Mouse (Mus musculus): Measurements from ENCODE around the gene Atf7.

The Atf7 gene

DNA sequence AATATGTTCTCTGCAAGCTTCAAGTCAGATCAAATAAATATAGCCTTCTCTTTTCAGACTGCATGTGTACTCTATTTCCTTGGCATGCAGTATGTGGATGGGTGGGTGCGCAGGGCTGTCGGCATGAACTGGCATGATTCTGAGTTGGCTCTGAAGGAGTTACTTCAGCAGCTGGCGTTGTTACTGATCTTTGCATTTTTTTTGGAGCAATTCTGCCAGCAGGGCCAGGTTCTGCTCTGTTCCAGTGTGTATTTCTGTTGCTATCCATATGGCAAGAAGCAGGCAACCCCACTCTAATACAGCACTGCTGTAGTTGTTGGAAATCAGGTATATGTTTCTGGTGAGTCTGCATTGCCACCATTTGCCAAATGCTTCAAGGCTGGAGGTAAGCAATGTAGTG, 10.6 kb upstream of the Atf7 start:
- ChIA-PET POLR2A (interaction anchor here in 2 of 4 experiments (0.7 to 1.7 kb wide), 4 partner anchors 10 to 25 kb away, joined by 3 to 4 read pairs (median 4); partner anchors contain the start of gene Atf7 (in 2 of the 2)), CTCF (no interaction called here)

DNA sequence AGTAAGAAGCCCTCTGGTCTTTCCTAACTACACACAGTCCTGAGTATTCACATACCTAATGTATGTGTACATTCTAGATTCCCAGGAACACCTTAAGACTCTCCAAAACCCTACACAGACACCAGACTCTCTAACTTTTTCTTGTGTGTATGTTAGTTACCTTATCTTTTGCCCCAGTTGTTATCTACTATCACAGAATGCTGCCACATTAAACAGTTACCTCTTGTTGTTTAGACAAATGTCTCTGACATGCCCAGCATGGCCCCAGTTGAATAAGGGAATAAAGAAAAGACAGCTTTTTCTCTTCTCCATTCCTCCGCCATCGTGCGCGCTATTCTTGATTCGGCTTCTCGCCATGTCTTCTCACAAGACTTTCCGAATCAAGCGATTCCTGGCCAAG, 9.4 kb upstream of the Atf7 start:
- CTCF ChIA-PET = interaction anchor here in 1 of 4 experiments (0.7 kb wide), 1 partner anchor 391 kb away, joined by 4 read pairs; no protein-coding TSS in a partner anchor
- POLR2A ChIA-PET = interaction anchor here in 1 of 4 experiments (1.6 to 1.7 kb wide), 2 partner anchors 9 to 12 kb away, joined by 3 to 4 read pairs; partner anchors contain the start of gene Atf7

DNA sequence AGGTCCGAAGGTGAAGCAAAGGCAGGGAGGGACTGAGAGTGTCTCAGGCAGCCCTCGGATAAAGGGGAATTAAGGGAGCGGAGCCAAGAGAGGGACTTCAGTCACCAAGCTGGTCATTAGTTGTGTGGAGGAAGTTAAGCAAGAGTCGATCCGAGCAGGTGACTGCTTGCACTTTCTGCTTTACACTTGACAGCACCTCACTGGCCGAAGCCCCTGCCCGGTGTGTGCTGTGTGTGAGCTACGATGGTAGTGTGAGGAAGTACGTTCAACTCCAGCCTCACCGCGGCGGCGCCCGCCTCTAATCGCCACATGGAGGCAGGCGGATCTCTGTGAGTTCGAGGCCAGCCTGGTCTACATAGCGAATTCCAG, 407 bp upstream of the Atf7 start:
- CTCF ChIA-PET = interaction anchor here in 2 of 4 experiments (0.6 to 1.1 kb wide), 5 partner anchors 32 to 98 kb away, joined by 3 to 7 read pairs (median 3); no protein-coding TSS in a partner anchor
- POLR2A ChIA-PET = interaction anchor here (0.6 to 3.3 kb wide), 44 partner anchors 9 to 379 kb away, joined by 3 to 36 read pairs (median 4); partner anchors contain the start of genes Tarbp2 (in 3 of the 4), Atp5g2 (in 2 of the 4), Hoxc13 (in 1 of the 4) and Map3k12 (in 1 of the 4)

DNA sequence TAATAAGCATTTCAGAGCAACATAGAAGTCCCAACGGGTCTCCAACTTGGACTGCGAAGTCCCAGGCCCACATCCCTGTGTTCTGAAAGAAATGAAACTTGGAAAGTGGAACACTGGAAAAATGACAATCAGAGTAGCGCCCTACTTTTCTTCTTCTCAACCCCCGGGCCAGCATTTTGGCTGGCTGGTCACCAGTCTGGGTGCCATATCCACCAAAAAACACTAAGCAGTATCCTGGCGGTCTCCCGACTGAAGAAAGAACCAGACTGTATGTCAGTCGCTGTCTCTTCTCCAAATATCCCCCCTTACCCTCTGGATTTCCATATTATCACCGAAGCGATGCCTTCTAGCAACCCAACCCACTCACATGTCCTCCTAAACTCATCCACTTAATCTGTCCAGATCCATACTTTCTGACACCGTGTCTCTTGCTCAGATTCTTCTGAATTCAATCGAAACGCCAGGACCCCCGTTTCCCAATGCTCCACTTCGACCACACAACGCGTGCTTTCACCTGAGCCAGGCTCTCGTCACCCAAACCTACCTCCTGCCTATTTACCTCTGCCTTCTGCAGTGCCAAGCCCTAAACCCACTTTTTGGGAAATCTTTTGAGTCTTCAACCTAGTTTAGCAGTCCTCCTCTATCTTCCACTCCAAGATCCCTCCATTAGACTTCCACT, 834 bp downstream of the Atf7 start:
- CTCF ChIA-PET = interaction anchor here in 1 of 4 experiments (1.0 kb wide), 1 partner anchor 61 kb away, joined by 3 read pairs; no protein-coding TSS in a partner anchor
- POLR2A ChIA-PET = interaction anchor here in 2 of 4 experiments (0.6 to 3.3 kb wide), 12 partner anchors 13 to 296 kb away, joined by 3 to 36 read pairs (median 4); partner anchors contain the start of genes Atp5g2 (in 1 of the 2), Hoxc13 (in 1 of the 2) and Tarbp2 (in 1 of the 2)

DNA sequence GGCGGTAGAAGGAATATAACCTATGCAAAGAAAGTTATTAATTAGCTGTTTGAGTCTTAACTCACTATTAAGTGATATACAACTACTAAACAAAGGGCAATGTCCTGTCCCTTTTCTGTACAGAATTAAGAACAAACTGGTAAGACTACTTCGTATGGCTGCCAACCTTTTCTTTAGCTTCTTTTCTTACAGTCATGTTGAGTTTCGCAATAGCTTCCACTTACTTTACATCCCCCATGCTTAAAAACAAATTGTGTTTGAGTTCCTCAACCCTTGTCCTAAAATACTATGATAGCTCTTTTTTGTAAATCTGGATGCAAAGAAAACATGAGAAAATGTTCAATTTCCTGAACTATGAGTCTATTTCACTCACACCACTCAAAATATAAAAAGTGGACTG, 2.1 kb downstream of the Atf7 start:
- CTCF ChIA-PET = interaction anchor here in 3 of 4 experiments (0.5 to 1.3 kb wide), 3 partner anchors 54 to 312 kb away, joined by 3 to 6 read pairs (median 3); no protein-coding TSS in a partner anchor
- POLR2A ChIA-PET = interaction anchor here (0.6 to 1.6 kb wide), 16 partner anchors 12 to 598 kb away, joined by 3 to 8 read pairs (median 3); partner anchors contain the start of gene Atp5g2 (in 1 of the 4)

DNA sequence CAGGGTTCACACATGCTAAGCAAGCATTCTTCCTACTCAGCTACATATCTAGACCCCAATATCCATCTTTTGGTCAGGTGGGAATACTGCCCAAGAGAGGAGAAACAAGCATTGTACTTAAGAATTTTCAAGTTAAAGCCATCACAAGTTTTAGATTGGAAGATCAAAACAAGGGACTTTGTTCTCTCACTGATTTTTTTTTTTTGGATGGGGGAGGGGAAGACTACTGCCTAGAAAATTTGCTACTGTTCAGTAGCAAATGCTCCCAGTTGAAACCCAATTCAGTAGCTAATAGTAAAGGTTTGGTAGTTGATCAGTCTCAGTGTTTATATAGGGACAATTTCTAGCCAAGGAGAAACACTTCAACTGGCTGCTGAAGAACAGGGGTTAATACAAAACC, 2.7 kb downstream of the Atf7 start:
- ChIA-PET POLR2A (interaction anchor here in 2 of 4 experiments (0.6 to 1.6 kb wide), 12 partner anchors 12 to 598 kb away, joined by 3 to 6 read pairs (median 3); partner anchors contain the start of gene Atp5g2 (in 1 of the 2)), CTCF (interaction anchor here in 1 of 4 experiments (1.3 kb wide), 1 partner anchor 120 kb away, joined by 3 read pairs; no protein-coding TSS in a partner anchor)

DNA sequence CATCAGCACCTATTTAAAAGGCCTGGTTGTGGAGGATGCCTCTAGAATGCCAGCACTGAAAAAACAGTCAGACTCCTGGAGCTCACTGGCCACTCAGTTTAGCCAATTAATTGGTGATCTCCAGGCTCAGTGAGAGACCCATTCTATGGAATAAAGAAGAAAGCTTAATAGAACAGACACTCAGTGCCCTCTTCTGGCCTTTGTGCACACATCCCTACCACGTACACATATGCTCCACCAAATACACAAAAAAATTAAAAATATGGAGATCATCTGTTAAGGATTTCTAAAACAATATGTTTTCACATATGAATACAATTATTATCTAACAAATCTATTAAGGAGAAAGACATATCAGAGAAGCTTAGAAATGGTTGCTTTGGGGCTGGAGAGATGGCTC, 4.5 kb downstream of the Atf7 start:
- ChIA-PET CTCF (interaction anchor here in 2 of 4 experiments (0.5 to 1.2 kb wide), 3 partner anchors 32 to 239 kb away, joined by 3 to 4 read pairs (median 4); no protein-coding TSS in a partner anchor), POLR2A (interaction anchor here (0.6 to 2.5 kb wide), 15 partner anchors 9 to 149 kb away, joined by 3 to 23 read pairs (median 3); partner anchors contain the start of genes Atp5g2 (in 1 of the 4) and Tarbp2 (in 1 of the 4))

DNA sequence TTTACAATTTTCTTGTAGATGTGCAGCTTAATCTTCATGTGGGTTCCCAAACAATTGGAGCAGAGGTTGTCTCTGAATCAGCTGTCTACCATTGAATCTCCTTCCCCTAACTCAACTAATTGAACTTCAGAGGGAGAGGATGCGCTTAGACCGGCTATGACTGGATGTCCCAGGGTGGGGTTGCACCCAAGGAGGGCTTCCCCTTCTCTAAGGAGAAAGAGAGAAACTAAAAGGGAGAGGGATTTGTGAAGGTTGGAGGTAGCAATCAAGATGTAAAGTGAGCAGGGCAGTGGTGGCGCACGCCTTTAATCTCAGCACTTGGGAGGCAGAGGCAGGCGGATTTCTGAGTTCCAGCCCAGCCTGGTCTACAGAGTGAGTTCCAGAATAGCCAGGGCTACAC, 5.8 kb downstream of the Atf7 start:
- POLR2A ChIA-PET = interaction anchor here in 2 of 4 experiments (0.6 to 2.5 kb wide), 7 partner anchors 10 to 233 kb away, joined by 3 to 23 read pairs (median 3); no protein-coding TSS in a partner anchor
- CTCF ChIA-PET = no interaction called here

DNA sequence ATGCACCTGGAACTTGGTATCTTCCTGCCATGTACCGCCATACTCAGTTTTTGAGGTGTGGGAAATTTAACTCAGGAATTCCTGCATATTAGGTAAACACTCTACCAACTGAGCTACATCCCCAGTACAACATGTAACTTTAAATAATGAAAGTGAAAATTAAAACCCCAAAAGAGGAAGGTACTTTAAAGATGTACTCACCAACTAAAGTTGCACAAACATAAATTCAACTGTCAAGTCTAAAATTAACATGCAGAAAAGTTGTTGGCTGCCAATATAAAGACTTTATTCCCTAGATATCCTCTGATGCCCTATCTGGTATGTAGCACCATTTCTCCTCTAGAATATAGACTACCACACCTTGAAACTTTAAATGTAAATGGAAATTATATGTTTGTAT, 7.6 kb downstream of the Atf7 start:
- CTCF ChIA-PET = no interaction called here
- POLR2A ChIA-PET = interaction anchor here in 2 of 4 experiments (0.7 to 1.6 kb wide), 7 partner anchors 10 to 100 kb away, joined by 3 read pairs; partner anchors contain the start of gene Tarbp2 (in 1 of the 2)

DNA sequence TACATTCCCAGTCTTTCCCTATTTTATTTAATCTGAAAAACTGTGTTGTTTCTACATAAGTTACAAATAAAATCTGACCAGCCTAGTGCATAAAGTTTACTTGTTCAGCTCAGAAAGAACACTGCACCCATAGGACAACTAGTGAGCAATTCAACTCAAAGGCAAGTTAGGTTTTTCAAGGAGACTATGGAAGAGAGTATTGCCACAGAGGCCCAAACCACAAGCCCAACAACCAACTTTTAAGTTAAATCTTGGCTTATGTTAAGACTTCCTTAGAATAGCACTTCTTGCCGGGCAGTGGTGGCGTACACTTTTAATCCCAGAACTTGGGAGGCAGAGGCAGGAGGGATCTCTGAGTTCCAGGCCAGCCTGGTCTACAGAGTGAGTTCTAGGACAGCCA, 9.1 kb downstream of the Atf7 start:
- ChIA-PET CTCF (interaction anchor here in 1 of 4 experiments (0.5 to 0.8 kb wide), 2 partner anchors 55 to 261 kb away, joined by 3 read pairs; no protein-coding TSS in a partner anchor), POLR2A (interaction anchor here in 2 of 4 experiments (0.9 to 2.0 kb wide), 6 partner anchors 10 to 58 kb away, joined by 3 to 7 read pairs (median 3); no protein-coding TSS in a partner anchor)

DNA sequence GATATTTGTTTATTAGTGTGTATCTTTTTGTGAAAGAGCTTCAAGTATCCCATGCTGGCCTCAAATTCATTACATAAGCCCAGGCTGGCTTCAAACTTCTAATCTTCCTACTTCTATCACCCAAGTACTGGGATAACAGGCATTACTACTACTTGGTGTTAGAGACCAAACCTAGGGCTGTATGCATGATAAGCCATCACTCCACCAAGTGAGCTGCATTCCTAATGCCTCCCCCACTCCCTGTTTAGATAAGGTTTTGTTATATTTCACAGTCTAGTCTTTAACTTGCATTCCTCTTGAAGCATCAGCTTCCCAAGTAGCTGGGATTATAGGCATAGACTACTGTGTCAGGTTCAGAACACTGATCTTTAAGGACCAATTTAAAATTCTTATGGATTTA, 11.0 kb downstream of the Atf7 start:
- POLR2A ChIA-PET = interaction anchor here in 2 of 4 experiments (0.7 to 1.9 kb wide), 5 partner anchors 44 to 77 kb away, joined by 3 to 7 read pairs (median 3); no protein-coding TSS in a partner anchor
- CTCF ChIA-PET = interaction anchor here in 1 of 4 experiments (0.5 kb wide), 1 partner anchor 231 kb away, joined by 3 read pairs; no protein-coding TSS in a partner anchor

DNA sequence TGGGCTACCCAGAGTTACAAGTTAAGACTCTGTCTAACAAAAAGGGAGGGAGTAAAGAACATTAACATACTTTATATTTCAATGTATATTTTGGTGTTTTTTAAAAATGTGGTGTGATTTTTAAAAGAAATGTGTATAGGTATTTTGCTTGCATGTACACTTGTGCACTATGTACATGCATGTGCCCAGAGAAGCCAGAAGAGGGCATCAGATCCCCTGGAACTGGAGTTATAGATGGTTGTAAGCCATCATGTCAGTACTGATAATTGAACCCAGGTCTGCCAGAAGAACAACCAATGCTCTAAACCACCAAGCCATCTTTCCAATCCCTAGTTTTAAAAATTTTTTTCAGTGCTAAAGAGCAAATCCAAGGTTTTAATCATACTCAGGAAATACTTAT, 12.3 kb downstream of the Atf7 start:
- ChIA-PET CTCF (no interaction called here), POLR2A (interaction anchor here in 3 of 4 experiments (0.6 to 2.5 kb wide), 3 partner anchors 58 to 72 kb away, joined by 3 to 7 read pairs (median 7); partner anchors contain the start of gene Atp5g2 (in 1 of the 3))

DNA sequence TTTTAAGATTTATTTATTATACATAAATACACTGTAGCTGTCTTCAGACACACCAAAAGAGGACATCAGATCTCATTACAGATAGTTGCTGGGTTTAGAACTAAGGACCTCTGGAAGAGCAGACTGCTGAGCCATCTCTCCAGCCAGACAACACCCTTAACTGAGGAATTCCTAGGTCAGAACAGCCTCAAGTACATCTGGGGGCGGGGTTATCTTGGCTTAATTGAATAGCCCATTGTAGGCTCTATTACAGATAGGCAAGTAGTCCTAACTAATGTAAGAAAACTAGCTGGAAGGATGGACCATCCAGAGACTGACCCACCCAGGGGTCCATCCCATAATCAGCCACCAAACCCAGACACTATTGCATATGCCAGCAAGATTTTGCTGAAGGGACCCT, 16.7 kb downstream of the Atf7 start:
- ChIA-PET POLR2A (interaction anchor here in 2 of 4 experiments (0.6 to 3.9 kb wide), 11 partner anchors 9 to 90 kb away, joined by 3 to 24 read pairs (median 3); partner anchors contain the start of genes Atf7 (in 1 of the 2), Atp5g2 (in 1 of the 2), Gm28047 (in 1 of the 2) and Tarbp2 (in 1 of the 2)), CTCF (interaction anchor here in 3 of 4 experiments (0.5 to 1.0 kb wide), 4 partner anchors 31 to 508 kb away, joined by 3 to 15 read pairs (median 4); partner anchors contain the start of gene Tns2 (in 1 of the 3))

DNA sequence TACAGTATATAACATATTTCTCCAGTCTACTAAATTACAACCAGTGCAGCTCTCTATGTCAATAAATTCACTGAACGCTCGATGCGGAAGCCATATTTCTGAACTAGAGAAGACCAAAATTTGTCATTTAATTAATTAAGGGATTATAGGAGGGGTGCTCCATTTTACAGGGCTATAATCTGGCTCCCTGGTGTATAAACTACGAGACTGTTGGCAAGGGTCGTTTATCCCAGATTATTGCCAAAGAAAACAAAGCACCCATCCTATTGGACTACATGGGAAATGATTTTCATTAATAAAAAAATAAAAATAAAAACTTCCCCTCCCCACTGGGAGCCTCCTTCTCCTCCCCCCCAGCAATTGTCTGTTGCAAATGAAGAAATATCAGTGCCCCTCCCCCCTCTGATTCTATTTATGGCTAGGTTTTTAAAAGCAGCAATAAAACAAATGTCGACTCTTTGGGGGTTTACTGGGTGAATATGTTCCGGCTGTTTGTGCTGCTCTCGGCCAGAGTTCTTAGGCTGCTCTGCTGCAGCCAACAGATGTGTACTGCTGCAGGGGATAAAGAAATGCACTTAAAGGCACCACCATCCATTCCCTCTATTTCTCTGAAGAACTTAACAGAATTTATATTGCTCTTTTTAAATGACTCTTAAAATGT, 31.1 kb downstream of the Atf7 start:
- ChIA-PET CTCF (no interaction called here), POLR2A (interaction anchor here in 1 of 4 experiments (1.3 to 1.4 kb wide), 2 partner anchors 13 to 31 kb away, joined by 4 to 6 read pairs; partner anchors contain the start of gene Atf7)

DNA sequence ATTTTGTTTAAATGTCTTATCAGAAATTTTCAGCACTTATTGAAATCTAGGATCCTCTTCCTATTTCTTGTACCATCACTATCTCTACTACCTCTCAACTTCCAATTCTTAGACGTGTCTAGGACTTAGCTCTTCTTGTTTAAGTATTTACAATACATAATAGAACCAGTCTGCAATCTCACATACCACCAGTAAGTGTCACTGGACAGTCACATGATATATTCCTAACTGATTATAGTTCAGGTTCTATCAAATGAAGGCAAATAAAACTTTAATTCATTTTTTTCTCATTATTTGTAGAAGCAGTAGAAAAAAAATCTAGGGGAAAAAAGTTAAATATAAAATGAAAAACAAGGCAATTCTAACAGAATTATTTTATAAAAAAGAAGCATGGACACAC, 32.6 kb downstream of the Atf7 start:
- ChIA-PET CTCF (no interaction called here), POLR2A (interaction anchor here in 2 of 4 experiments (0.6 to 1.4 kb wide), 4 partner anchors 9 to 103 kb away, joined by 4 to 6 read pairs (median 4); partner anchors contain the start of gene Atf7 (in 1 of the 2))

DNA sequence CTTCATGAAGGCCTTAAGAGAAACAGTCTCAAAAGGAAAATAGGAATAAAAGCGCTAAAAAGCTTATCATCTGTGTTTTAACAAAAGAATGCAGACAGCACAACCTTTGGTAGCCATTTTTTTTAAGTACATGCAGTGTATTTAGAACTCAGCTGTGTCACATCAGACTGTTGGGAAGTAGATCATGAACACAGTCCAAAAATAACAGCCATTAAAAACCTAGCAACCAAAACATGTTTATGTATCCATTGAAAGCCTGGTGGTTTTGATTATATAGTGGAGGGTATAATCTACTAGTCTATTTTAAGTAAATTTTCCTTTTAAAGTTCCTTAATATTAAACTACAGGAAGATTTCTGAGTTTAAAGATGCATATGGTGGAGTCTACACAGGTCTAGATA, 34.7 kb downstream of the Atf7 start:
- ChIA-PET POLR2A (interaction anchor here in 3 of 4 experiments (0.6 to 1.4 kb wide), 10 partner anchors 16 to 777 kb away, joined by 3 to 9 read pairs (median 4); no protein-coding TSS in a partner anchor), CTCF (interaction anchor here in 2 of 4 experiments (0.6 kb wide), 2 partner anchors 104 to 444 kb away, joined by 4 to 6 read pairs; no protein-coding TSS in a partner anchor)

DNA sequence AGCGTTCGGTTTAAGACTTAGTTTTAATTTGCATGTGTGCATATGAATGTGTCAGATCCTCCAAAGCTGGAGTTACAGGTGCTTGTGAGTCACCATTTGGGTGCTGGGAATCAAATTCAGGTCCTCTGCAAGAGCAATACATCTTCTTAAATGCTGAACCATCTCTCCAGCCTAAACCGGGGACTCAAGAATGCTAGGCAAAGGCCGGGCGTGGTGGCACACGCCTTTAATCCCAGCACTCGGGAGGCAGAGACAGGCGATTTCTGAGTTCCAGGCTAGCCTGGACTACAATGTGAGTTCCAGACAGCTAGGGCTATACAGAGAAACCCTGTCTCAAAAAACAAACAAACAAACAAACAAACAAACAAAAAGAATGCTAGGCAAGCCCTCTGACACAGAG, 35.4 kb downstream of the Atf7 start:
- POLR2A ChIA-PET = interaction anchor here in 3 of 4 experiments (0.6 to 1.4 kb wide), 6 partner anchors 17 to 81 kb away, joined by 4 to 9 read pairs (median 5); no protein-coding TSS in a partner anchor

More for the DNA sequence above, 35.4 kb downstream of the Atf7 start:
- CTCF ChIA-PET = interaction anchor here in 1 of 4 experiments (0.9 kb wide), 1 partner anchor 94 kb away, joined by 3 read pairs; no protein-coding TSS in a partner anchor

All from embryonic stem cell, embryonic (primary cell).